Mouse (Mus musculus) left cerebral cortex, postnatal 25 days (tissue): ENCODE data around the gene Hapln2. TPM values are rescaled to one million over a fixed set of nuclear protein-coding genes. Genes with fewer than 3 reads are reported as not detected.

ENCODE experiments used
- DNase-seq, 2 experiments: peaks; one replicate each; pipeline ENCODE4 v3.0.0; 2022; ENCODE audit warnings: low spot score in 2 of 2, mixed read lengths in 1 of 2
- intact Hi-C: fragments of 180-260 bp; cut with DNase I; formaldehyde crosslinking; loops from one replicate; pipeline ENCODE4 v1.15.1; 2025
- total RNA-seq, 2 experiments: library from RNA; stranded (reverse); gene quantifications; 2 replicates each; pipeline ENCODE4 v1.2.3; 2021

Hapln2 gene
- total RNA-seq = 1 to 10 TPM; 7.4 to 9.6 TPM

- intact Hi-C loops = no loop called here
- DNase-seq = peak in 1 of 2 experiments; percentile 21
Observed at GRCm38 (mm10) chr3:88027434-88028186, at the start of gene Hapln2. Gene Hapln2, minus strand, starts transcription at chr3:88027583.

GRCm38 (mm10) chr3:88074766-88075165 is 47.4 kb upstream of the Hapln2 start:
- no peak for DNase-seq
- intact Hi-C loops = no loop called here

- intact Hi-C loops = no loop called here
- no peak for DNase-seq
Observed at GRCm38 (mm10) chr3:88074351-88074750, 47.0 kb upstream of the Hapln2 start.

- intact Hi-C loops = no loop called here
- DNase-seq = no peak
Observed at GRCm38 (mm10) chr3:88073631-88074030, 46.2 kb upstream of the Hapln2 start.

- DNase-seq = peak; percentile 85 to 91
- intact Hi-C loops = loop anchor here (1.0 kb wide), 3 partner anchors 61 to 136 kb away; no protein-coding TSS in a partner anchor
Observed at GRCm38 (mm10) chr3:88071783-88072182, 44.4 kb upstream of the Hapln2 start.

GRCm38 (mm10) chr3:88068386-88068785 is 41.0 kb upstream of the Hapln2 start:
- intact Hi-C loops = no loop called here
- DNase-seq = no peak

- intact Hi-C loops = loop anchor here (5.0 kb wide), 1 partner anchor 126 kb away; the partner anchor contains the start of genes Isg20l2 and Rrnad1
- DNase-seq = peak; percentile 84 to 88
Observed at GRCm38 (mm10) chr3:88057902-88058696, 30.7 kb upstream of the Hapln2 start, which contains the start of gene Naxe. Gene Naxe, minus strand, starts transcription at chr3:88058495.

- intact Hi-C loops = loop anchor here (5.0 kb wide), 1 partner anchor 125 kb away; the partner anchor contains the start of genes Isg20l2 and Rrnad1
- no peak for DNase-seq
Observed at GRCm38 (mm10) chr3:88057030-88057429, 29.6 kb upstream of the Hapln2 start.

- DNase-seq = no peak
- intact Hi-C loops = no loop called here
Observed at GRCm38 (mm10) chr3:88049532-88049931, 22.1 kb upstream of the Hapln2 start.

GRCm38 (mm10) chr3:88042661-88043421 is 15.5 kb upstream of the Hapln2 start, which contains the start of gene Gpatch4:
Gene Gpatch4, plus strand, starts transcription at chr3:88043108.
- intact Hi-C loops = no loop called here
- peak; percentile 90 to 93 for DNase-seq

- intact Hi-C loops = no loop called here
- no peak for DNase-seq
Observed at GRCm38 (mm10) chr3:88035561-88036293, 8.3 kb upstream of the Hapln2 start.

GRCm38 (mm10) chr3:88033506-88033905 is 6.1 kb upstream of the Hapln2 start:
- intact Hi-C loops = no loop called here
- no peak for DNase-seq

- peak; percentile 31 to 35 for DNase-seq
- intact Hi-C loops = no loop called here
Observed at GRCm38 (mm10) chr3:88030608-88031395, 3.4 kb upstream of the Hapln2 start.

GRCm38 (mm10) chr3:88026823-88027222 is 560 bp downstream of the Hapln2 start:
- intact Hi-C loops = no loop called here
- DNase-seq = no peak

- intact Hi-C loops = no loop called here
Observed at GRCm38 (mm10) chr3:88023192-88024074, 4.0 kb downstream of the Hapln2 start.

GRCm38 (mm10) chr3:88022322-88023191 is 4.8 kb downstream of the Hapln2 start:
- peak; percentile 63 to 70 for DNase-seq
- intact Hi-C loops = no loop called here

More at GRCm38 (mm10) chr3:88023192-88024074, 4.0 kb downstream of the Hapln2 start:
- peak in 1 of 2 experiments; percentile 10 for DNase-seq
